Comparison of ENCODE assay signal across 10 mouse cellular contexts in genomic region chr11:95989864-95990263, GRCm38 (mm10). TPM values are rescaled to one million over a fixed set of nuclear protein-coding genes. Genes with fewer than 3 reads are reported as not detected.
A peak's percentile ranks its signal among the peaks of the same experiment; 100 is the strongest.
DNase-seq lines count a peak whose midpoint lies in the region; ATAC-seq lines count a peak whose summit lies in the region.
"Had no signal": no experiment of that assay in that cellular context is flagged by ENCODE, and none has a peak within 500 bp of the region (broad histone marks: within the 10 kb centered on the region; RNA-seq: fewer than 3 reads in every experiment).

No protein-coding gene starts in this region.

- peak overlapping the region; percentile 81 for H3K4me2 ChIP-seq in kidney, embryonic 14.5 days (replicated peaks; ENCODE audit: low read depth, low read length)
- H3K4me2 ChIP-seq in embryonic facial prominence, embryonic 13.5 days = peak overlapping the region; percentile 86
- H3K4me2 ChIP-seq in neural tube, embryonic 13.5 days = peak overlapping the region; percentile 75

- H3K4me1 ChIP-seq in kidney, embryonic 14.5 days (ENCODE audit: control insufficient read depth, insufficient read depth, low read length) = peaks cover 64% of the 10 kb centered on the region
- H3K4me1 ChIP-seq in embryonic facial prominence, embryonic 13.5 days = peaks cover 76% of the 10 kb centered on the region
- peaks cover 69% of the 10 kb centered on the region for H3K4me1 ChIP-seq in limb, embryonic 10.5 days
- H3K4me1 ChIP-seq in neural tube, embryonic 13.5 days (replicated peaks) = peaks cover 55% of the 10 kb centered on the region

- H3K4me3 ChIP-seq in kidney, embryonic 14.5 days (ENCODE audit: low read length) = peak overlapping the region; percentile 41
- H3K4me3 ChIP-seq in embryonic facial prominence, embryonic 13.5 days = peak overlapping the region; percentile 47
- peak overlapping the region; percentile 61 for H3K4me3 ChIP-seq in limb, embryonic 10.5 days
- no peak overlapping the region for H3K4me3 ChIP-seq in neural tube, embryonic 13.5 days

- peak overlapping the region; percentile 67; the same call in 1 of the 2 replicates for H3K9ac ChIP-seq in kidney, embryonic 14.5 days (ENCODE audit: low read depth, low read length)
- peak overlapping the region; percentile 52 for H3K9ac ChIP-seq in embryonic facial prominence, embryonic 13.5 days
- peak overlapping the region; percentile 90; the same call in 1 of the 2 replicates for H3K9ac ChIP-seq in neural tube, embryonic 13.5 days

- H3K9me3 ChIP-seq in kidney, embryonic 14.5 days (ENCODE audit: control insufficient read depth, low read length) = no peaks in the 10 kb centered on the region
- H3K9me3 ChIP-seq in embryonic facial prominence, embryonic 13.5 days = no peaks in the 10 kb centered on the region
- H3K9me3 ChIP-seq in limb, embryonic 10.5 days (replicated peaks) = no peaks in the 10 kb centered on the region
- no peaks in the 10 kb centered on the region for H3K9me3 ChIP-seq in neural tube, embryonic 13.5 days

- WGBS in kidney, embryonic 14.5 days = 40% methylated on average over 8 of the region's 8 CpGs
- 25% methylated on average over 8 of the region's 8 CpGs for WGBS in embryonic facial prominence, embryonic 13.5 days
- 51% methylated on average over 8 of the region's 8 CpGs for WGBS in limb, embryonic 10.5 days
- whole genome bisulfite sequencing in neural tube, embryonic 13.5 days = 54% methylated on average over 8 of the region's 8 CpGs

- DNase-seq in kidney, adult 18-20 months = no peak
- no peak for DNase-seq in limb, embryonic 10.5 days (ENCODE audit: low spot score)
- no peak for DNase-seq in left cerebral cortex, adult 11 months (ENCODE audit: low spot score)
- no peak for DNase-seq in right cerebral cortex, postnatal 14 days
- DNase-seq: adrenal gland, adult 2 months; cerebellum, adult 2 months had no signal

- peak overlapping the region; percentile 97 for H3K27ac ChIP-seq in kidney, embryonic 14.5 days (ENCODE audit: low read depth, low read length)
- H3K27ac ChIP-seq in embryonic facial prominence, embryonic 13.5 days = peak overlapping the region; percentile 95
- H3K27ac ChIP-seq in limb, embryonic 10.5 days = peak overlapping the region; percentile 98
- H3K27ac ChIP-seq in neural tube, embryonic 13.5 days (replicated peaks) = peak overlapping the region; percentile 93

- H3K27me3 ChIP-seq in kidney, embryonic 14.5 days (ENCODE audit: control insufficient read depth, insufficient read depth, low read length) = no peaks in the 10 kb centered on the region
- no peaks in the 10 kb centered on the region for H3K27me3 ChIP-seq in embryonic facial prominence, embryonic 13.5 days
- H3K27me3 ChIP-seq in limb, embryonic 10.5 days (ENCODE audit: low read depth, poor library complexity, severe bottlenecking) = no peaks in the 10 kb centered on the region
- no peaks in the 10 kb centered on the region for H3K27me3 ChIP-seq in neural tube, embryonic 13.5 days

- peaks cover 14% of the 10 kb centered on the region; the same call in 1 of the 2 replicates for H3K36me3 ChIP-seq in kidney, embryonic 14.5 days (ENCODE audit: control insufficient read depth, insufficient read depth, low read length)
- peaks cover 16% of the 10 kb centered on the region for H3K36me3 ChIP-seq in embryonic facial prominence, embryonic 13.5 days
- H3K36me3 ChIP-seq in limb, embryonic 10.5 days = peaks cover 68% of the 10 kb centered on the region
- H3K36me3 ChIP-seq in neural tube, embryonic 13.5 days = 0 out of 2 replicates have a peak, but pooled peaks cover 7% of the 10 kb centered on the region

- no peak for ATAC-seq in kidney, embryonic 14.5 days (ENCODE audit: low FRiP score, low TSS enrichment)
- ATAC-seq in embryonic facial prominence, embryonic 13.5 days (ENCODE audit: insufficient number of reproducible peaks, insufficient read depth, low FRiP score, low TSS enrichment, low read depth) = no peak
- no peak for ATAC-seq in neural tube, embryonic 13.5 days (ENCODE audit: low read depth)

RNA-seq across cellular contexts. Expression of gene Igf2bp1, which starts 15.9 kb away (rescaled TPM):
- polyA plus RNA-seq in kidney, embryonic 14.5 days (2014; fragmentation: Nextera tagmentation; extraction: Ambion mirVana) = 42.1 and 54.2 TPM in 2 replicates
- 52.6 and 65.4 TPM in 2 replicates for polyA plus RNA-seq in embryonic facial prominence, embryonic 13.5 days (2015; fragmentation: Nextera tagmentation; extraction: Ambion mirVana)
- 165 and 181 TPM in 2 replicates for polyA plus RNA-seq in limb, embryonic 10.5 days (2016; fragmentation: Nextera tagmentation; extraction: Ambion mirVana)
- polyA plus RNA-seq in neural tube, embryonic 13.5 days (2015; fragmentation: Nextera tagmentation; extraction: Ambion mirVana) = 16.7 and 21.2 TPM in 2 replicates
- polyA plus RNA-seq: cerebellum, adult 2 months had no signal

RNA-seq across cellular contexts. Expression of gene Gip, which starts 34.5 kb away (rescaled TPM):
- not detected in 2 replicates for polyA plus RNA-seq in kidney, embryonic 14.5 days (2014; fragmentation: Nextera tagmentation; extraction: Ambion mirVana)
- polyA plus RNA-seq in embryonic facial prominence, embryonic 13.5 days (2015; fragmentation: Nextera tagmentation; extraction: Ambion mirVana) = not detected in 2 replicates
- not detected in 2 replicates for polyA plus RNA-seq in limb, embryonic 10.5 days (2016; fragmentation: Nextera tagmentation; extraction: Ambion mirVana)
- not detected in 2 replicates for polyA plus RNA-seq in neural tube, embryonic 13.5 days (2015; fragmentation: Nextera tagmentation; extraction: Ambion mirVana)
- polyA plus RNA-seq: adrenal gland, adult 2 months; cerebellum, adult 2 months; frontal cortex, adult 2 months had no signal

RNA-seq across cellular contexts. Expression of gene Snf8, which starts 44.8 kb away (rescaled TPM):
- polyA plus RNA-seq in kidney, embryonic 14.5 days (2014; fragmentation: Nextera tagmentation; extraction: Ambion mirVana) = 34.2 and 63.5 TPM in 2 replicates
- 95.5 and 107 TPM in 2 replicates for polyA plus RNA-seq in embryonic facial prominence, embryonic 13.5 days (2015; fragmentation: Nextera tagmentation; extraction: Ambion mirVana)
- polyA plus RNA-seq in limb, embryonic 10.5 days (2016; fragmentation: Nextera tagmentation; extraction: Ambion mirVana) = 108 TPM in 2 replicates
- 129 TPM in 2 replicates for polyA plus RNA-seq in neural tube, embryonic 13.5 days (2015; fragmentation: Nextera tagmentation; extraction: Ambion mirVana)
